Mouse (Mus musculus) mature B cell (primary cell): ENCODE data around the gene Kdr.

ENCODE experiments used
- in situ Hi-C: fragments of 300-500 bp; cut with MboI; formaldehyde crosslinking; loops from 2 replicates; pipeline ENCODE4 v1.14.3; 2019

The Kdr gene

GRCm38 (mm10) chr5:75918139-75918538 is 60.1 kb downstream of the Kdr start:
- in situ Hi-C loops: no loop called here

DNA sequence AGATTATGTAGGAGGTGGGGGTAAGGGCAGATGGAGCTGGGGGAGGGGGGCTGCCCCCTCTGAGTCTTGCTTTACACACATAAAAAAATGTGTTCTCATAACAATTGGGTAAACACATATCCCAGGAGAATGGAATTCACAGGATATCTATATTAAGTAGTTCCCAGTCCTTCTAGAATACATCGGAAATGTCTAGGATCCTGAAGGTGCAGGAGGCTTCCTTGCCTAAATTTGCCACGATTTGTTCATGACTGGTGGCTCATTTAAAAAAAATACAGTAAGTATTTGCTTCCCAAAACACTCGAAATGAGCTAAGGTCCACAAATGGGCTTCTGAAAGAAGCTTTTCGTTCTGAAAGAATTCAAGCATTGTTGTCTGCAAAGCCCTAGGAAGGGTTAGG is 61.0 kb downstream of the Kdr start:
- in situ Hi-C loops: no loop called here

DNA sequence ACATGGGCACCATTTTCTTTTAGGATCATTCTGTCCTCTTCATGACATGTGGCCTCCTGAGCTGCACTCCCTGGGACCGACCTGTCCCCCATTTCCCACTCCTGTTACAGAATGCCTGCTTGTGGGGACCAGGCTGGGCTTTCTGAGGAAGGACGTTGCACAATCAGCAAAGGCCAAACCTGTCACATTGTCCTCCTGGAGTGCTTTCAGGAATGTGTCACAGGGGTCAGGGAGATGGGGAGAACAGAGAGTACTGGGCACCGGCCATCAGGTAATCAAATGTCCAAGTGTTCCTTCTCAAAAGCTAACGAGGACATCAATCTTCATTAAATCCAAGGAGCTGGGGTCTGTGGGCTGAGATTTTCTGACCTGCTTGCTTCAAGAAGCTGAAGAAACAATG is 72.2 kb downstream of the Kdr start:
- in situ Hi-C loops: no loop called here

- in situ Hi-C loops: no loop called here
Observed at GRCm38 (mm10) chr5:75900231-75900920, 77.9 kb downstream of the Kdr start.

DNA sequence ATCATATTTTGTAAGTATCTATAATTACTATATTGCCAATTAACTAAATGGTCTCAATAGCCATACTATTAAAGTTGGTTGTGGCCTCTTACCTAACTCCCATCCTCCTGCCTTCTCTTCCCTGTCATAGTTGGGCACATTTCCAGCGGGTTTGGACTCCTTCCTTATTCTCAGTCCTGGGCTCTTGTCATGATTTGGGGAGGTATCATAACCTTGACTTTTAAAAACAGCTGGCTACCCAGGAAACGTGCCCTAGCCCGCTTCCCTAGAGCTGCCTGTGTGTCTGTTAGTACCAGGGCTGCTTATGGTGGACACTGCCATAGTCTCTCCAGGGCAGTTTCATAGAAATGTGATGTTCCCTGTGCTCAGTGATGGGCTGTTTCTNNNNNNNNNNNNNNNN is 82.9 kb downstream of the Kdr start:
- in situ Hi-C loops: no loop called here

- in situ Hi-C loops: no loop called here
Observed at GRCm38 (mm10) chr5:75892956-75893471, 85.2 kb downstream of the Kdr start.
